Mouse (Mus musculus) midbrain, embryonic 14.5 days (tissue): ENCODE measurements at regions not wholly inside any gene's neighbourhood (a gene's known extent, or its start where the extent isn't known, plus 50 kb on each side); places are given as distances from the start of the nearest gene placed in this dataset.

Source experiments
- ATAC-seq: fragments of 200-750 bp; cut with Nextera tagmentation; 2 replicates; pipeline ENCODE4 v1.8.0; 2017; ENCODE audit warnings: moderate number of reproducible peaks, moderate library complexity; ENCODE audit not compliant: low FRiP score, low TSS enrichment
- DNase-seq: peaks from one replicate; pipeline ENCODE4 v3.0.0-alpha.2; 2015
- H3K27ac ChIP-seq: fragments of 300-500 bp; sonication (generic); replicated peaks from 2 replicates; pipeline ENCODE4 v1.5.1; 2014; ENCODE audit warnings: mild to moderate bottlenecking, low read depth, low read length, moderate library complexity
- H3K27me3 ChIP-seq: fragments of 300-500 bp; sonication (generic); 2 replicates; pipeline ENCODE4 v1.6.1; 2014; ENCODE audit warnings: low read length, control low read depth, mixed read lengths; ENCODE audit not compliant: control insufficient read depth, insufficient read depth
- H3K36me3 ChIP-seq: fragments of 300-500 bp; sonication (generic); 2 replicates; pipeline ENCODE4 v1.6.1; 2014; ENCODE audit warnings: low read length, control low read depth; ENCODE audit not compliant: control insufficient read depth, insufficient read depth
- H3K4me1 ChIP-seq: fragments of 300-500 bp; sonication (generic); 2 replicates; pipeline ENCODE4 v1.6.1; 2014; ENCODE audit warnings: mild to moderate bottlenecking, antibody characterized with exemption, low read length, control low read depth; ENCODE audit not compliant: control insufficient read depth, insufficient read depth
- H3K4me2 ChIP-seq: fragments of 300-500 bp; sonication (generic); 2 replicates; pipeline ENCODE4 v1.6.1; 2014; ENCODE audit warnings: mild to moderate bottlenecking, low read length, moderate library complexity
- H3K4me3 ChIP-seq: fragments of 300-500 bp; sonication (generic); replicated peaks from 2 replicates; pipeline ENCODE4 v1.5.1; 2014; ENCODE audit warnings: low read depth, low read length
- H3K9ac ChIP-seq: fragments of 300-500 bp; sonication (generic); replicated peaks from 2 replicates; pipeline ENCODE4 v1.6.1; 2014; ENCODE audit warnings: mild to moderate bottlenecking, low read length, moderate library complexity
- H3K9me3 ChIP-seq: fragments of 300-500 bp; sonication (generic); 2 replicates; pipeline ENCODE4 v1.6.1; 2016; ENCODE audit warnings: low read length, control low read depth, mixed read lengths; ENCODE audit not compliant: control insufficient read depth
- WGBS: fragments of 180-500 bp; shearing (Covaris S2); extraction: QIAGEN DNeasy Blood & Tissue Kit; methylation state at CpG from one replicate; pipeline ENCODE4 v1.1.7; 2014; 5-methylcytosine and 5-hydroxymethylcytosine counted together

DNA sequence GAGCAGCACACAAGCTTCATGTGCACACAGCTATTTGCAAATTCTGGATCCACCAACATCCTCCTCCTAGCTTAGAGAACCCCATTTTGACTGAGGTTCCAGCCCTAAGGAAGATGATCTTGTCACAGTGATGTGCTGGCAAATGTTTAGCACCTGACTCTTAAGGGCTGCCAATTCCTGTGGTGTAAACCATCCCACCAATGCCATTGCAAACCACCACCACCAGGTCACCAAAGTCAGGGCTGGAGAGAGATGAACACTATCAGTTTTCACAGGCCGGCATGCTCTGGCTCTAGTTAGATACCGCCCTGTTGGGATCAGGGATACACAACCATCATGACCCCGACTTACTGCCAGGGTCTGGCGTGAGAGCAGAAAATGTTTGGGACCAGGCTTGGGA is 125.9 kb downstream of the Slc38a6 start:
- no peak overlapping the region for H3K4me3 ChIP-seq
- no peaks in the 10 kb centered on the region for H3K9me3 ChIP-seq
- no peaks in the 10 kb centered on the region for H3K27me3 ChIP-seq
- no peak overlapping the region for H3K27ac ChIP-seq
- no peak overlapping the region for H3K9ac ChIP-seq
- H3K36me3 ChIP-seq = no peaks in the 10 kb centered on the region
- no peak for DNase-seq
- WGBS = 95% methylated on average over 4 of the region's 4 CpGs
- H3K4me1 ChIP-seq = no peaks in the 10 kb centered on the region
- no peak overlapping the region for H3K4me2 ChIP-seq
- no peak for ATAC-seq

- 81% methylated on average over 7 of the region's 7 CpGs for WGBS
- H3K27me3 ChIP-seq = no peaks in the 10 kb centered on the region
- no peaks in the 10 kb centered on the region for H3K9me3 ChIP-seq
- H3K36me3 ChIP-seq = no peaks in the 10 kb centered on the region
- no peak overlapping the region for H3K27ac ChIP-seq
- H3K4me2 ChIP-seq = no peak overlapping the region
- H3K4me3 ChIP-seq = no peak overlapping the region
- no peaks in the 10 kb centered on the region for H3K4me1 ChIP-seq
- DNase-seq = peak; percentile 46
- no peak for ATAC-seq
- no peak overlapping the region for H3K9ac ChIP-seq
These were observed 124.3 kb downstream of the Slc38a6 start for GRCm38 (mm10) chr12:73410924-73411323.

GRCm38 (mm10) chr12:73409481-73410085 is 123.0 kb downstream of the Slc38a6 start:
- no peaks in the 10 kb centered on the region for H3K27me3 ChIP-seq
- H3K27ac ChIP-seq = no peak overlapping the region
- H3K4me1 ChIP-seq = no peaks in the 10 kb centered on the region
- DNase-seq = no peak
- no peaks in the 10 kb centered on the region for H3K36me3 ChIP-seq
- H3K4me2 ChIP-seq = no peak overlapping the region
- no peaks in the 10 kb centered on the region for H3K9me3 ChIP-seq
- H3K4me3 ChIP-seq = no peak overlapping the region
- 84% methylated on average over 4 of the region's 4 CpGs for WGBS
- no peak for ATAC-seq
- no peak overlapping the region for H3K9ac ChIP-seq

DNA sequence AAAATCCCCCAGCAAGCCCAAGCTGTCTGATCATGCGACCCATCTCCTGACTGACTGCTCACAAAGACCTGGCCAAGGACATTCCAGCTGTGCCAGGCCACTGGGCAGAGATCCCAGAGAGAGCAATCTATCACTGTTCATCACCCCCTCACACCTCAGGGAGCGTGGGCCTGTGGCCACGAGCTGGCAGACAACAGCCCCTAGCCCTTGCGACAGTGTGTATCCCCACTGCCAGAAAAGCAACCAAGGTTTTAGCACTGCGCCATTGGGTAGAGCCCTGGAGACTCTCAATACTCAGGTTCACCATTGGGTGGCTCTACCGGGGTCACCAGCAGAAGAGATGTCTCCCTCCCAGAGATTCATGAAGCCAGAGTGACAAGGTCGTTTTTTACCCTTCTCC is 122.0 kb downstream of the Slc38a6 start:
- Histone ChIP-seq H3K9ac (no peak overlapping the region), H3K27me3 (no peaks in the 10 kb centered on the region), H3K4me2 (no peak overlapping the region), H3K4me1 (no peaks in the 10 kb centered on the region), H3K27ac (no peak overlapping the region), H3K4me3 (no peak overlapping the region), H3K9me3 (no peaks in the 10 kb centered on the region), H3K36me3 (no peaks in the 10 kb centered on the region)
- ATAC-seq (no peak), DNase-seq (no peak)
- 88% methylated on average over 7 of the region's 7 CpGs for WGBS

DNA sequence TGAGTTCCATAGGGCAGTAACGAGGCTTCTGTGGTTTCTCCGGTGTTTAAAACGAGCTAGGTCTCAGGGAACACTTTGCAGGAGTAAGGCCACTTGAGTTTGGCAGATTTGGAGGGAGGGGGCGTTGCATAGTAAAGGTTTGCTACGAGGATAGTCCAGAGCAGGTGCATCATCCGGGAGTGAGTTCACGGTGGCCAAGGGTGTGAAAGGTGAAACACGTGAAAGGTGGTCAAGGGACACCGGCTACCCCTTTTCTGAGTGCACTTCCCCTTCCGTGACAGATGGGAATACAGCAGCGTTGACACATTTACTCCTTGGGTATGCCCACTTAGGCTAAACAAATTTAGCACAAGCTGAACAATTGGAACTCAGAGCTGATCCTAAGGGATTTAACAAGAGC is 121.6 kb downstream of the Slc38a6 start:
- no peak for ATAC-seq

DNA sequence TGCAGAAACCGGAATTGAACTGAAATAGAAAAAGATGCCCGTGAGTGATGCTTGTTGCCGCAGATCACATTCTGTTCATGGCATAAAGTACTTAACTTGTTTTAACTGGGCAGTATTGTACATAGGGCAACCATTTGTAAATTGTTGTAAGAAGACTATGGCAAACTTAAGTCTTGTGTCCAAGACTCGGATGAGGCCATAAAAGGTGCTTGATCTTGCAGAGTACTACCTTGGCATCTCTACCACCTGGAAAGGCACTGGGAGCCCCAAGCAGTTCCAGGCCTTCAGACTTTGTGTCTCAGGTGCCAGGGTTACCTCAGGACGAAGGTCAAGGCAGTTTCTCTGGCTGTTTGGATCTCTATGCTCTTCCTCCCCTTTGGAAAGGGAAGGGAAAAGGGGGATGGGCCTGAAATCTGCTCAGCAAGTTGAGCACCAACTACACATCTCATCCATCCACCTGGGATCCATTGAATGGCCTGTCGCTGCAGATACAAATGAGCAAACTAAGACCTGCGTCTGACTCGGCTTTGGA is 120.0 kb downstream of the Slc38a6 start:
- H3K4me2 ChIP-seq = no peak overlapping the region
- no peak overlapping the region for H3K4me3 ChIP-seq
- no peaks in the 10 kb centered on the region for H3K9me3 ChIP-seq
- no peaks in the 10 kb centered on the region for H3K36me3 ChIP-seq
- no peak for DNase-seq
- H3K4me1 ChIP-seq = no peaks in the 10 kb centered on the region
- H3K9ac ChIP-seq = no peak overlapping the region
- no peak overlapping the region for H3K27ac ChIP-seq
- no peak for ATAC-seq
- 90% methylated on average over 8 of the region's 8 CpGs for WGBS
- no peaks in the 10 kb centered on the region for H3K27me3 ChIP-seq

More for the DNA sequence above, 121.6 kb downstream of the Slc38a6 start:
- no peak overlapping the region for H3K4me2 ChIP-seq
- DNase-seq = no peak
- H3K4me1 ChIP-seq = no peaks in the 10 kb centered on the region
- no peak overlapping the region for H3K4me3 ChIP-seq
- 91% methylated on average over 11 of the region's 11 CpGs for WGBS
- no peak overlapping the region for H3K9ac ChIP-seq
- no peak overlapping the region for H3K27ac ChIP-seq
- H3K36me3 ChIP-seq = no peaks in the 10 kb centered on the region
- no peaks in the 10 kb centered on the region for H3K27me3 ChIP-seq
- no peaks in the 10 kb centered on the region for H3K9me3 ChIP-seq

DNA sequence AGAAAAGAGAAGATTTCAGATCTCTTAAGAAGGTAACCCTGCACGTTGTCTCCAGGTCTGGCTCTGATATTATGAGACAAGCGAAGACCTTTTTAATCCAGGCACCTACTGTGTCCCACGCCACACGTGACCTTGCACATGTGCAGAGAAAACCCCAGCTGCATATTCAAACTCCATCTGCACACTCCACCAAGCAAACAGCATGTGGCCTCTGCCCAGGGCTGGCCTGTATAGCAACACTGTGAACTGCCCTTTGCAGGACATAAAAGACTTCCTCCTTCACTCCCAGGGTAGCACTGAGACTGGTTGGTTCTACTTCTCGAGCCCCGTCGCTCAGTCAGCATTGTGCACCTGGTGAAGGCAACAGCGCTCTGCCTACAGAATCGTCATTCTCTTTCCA is 119.0 kb downstream of the Slc38a6 start:
- DNase-seq (no peak), ATAC-seq (no peak)
- 66% methylated on average over 9 of the region's 9 CpGs for WGBS

GRCm38 (mm10) chr12:73405106-73405505 is 118.5 kb downstream of the Slc38a6 start:
- Histone ChIP-seq H3K4me2 (no peak overlapping the region), H3K9ac (no peak overlapping the region), H3K4me1 (no peaks in the 10 kb centered on the region), H3K4me3 (no peak overlapping the region), H3K27me3 (no peaks in the 10 kb centered on the region), H3K9me3 (no peaks in the 10 kb centered on the region), H3K36me3 (no peaks in the 10 kb centered on the region), H3K27ac (no peak overlapping the region)
- DNase-seq (no peak), ATAC-seq (no peak)
- WGBS = 90% methylated on average over 8 of the region's 8 CpGs

More for the DNA sequence above, 119.0 kb downstream of the Slc38a6 start:
- Histone ChIP-seq H3K9ac (no peak overlapping the region), H3K36me3 (no peaks in the 10 kb centered on the region), H3K9me3 (no peaks in the 10 kb centered on the region), H3K4me1 (no peaks in the 10 kb centered on the region), H3K4me2 (no peak overlapping the region), H3K27ac (no peak overlapping the region), H3K27me3 (no peaks in the 10 kb centered on the region), H3K4me3 (no peak overlapping the region)

- Histone ChIP-seq H3K4me3 (no peak overlapping the region), H3K36me3 (no peaks in the 10 kb centered on the region), H3K27me3 (no peaks in the 10 kb centered on the region), H3K9ac (no peak overlapping the region), H3K9me3 (no peaks in the 10 kb centered on the region), H3K4me2 (no peak overlapping the region), H3K4me1 (no peaks in the 10 kb centered on the region), H3K27ac (no peak overlapping the region)
- no peak for ATAC-seq
- no peak for DNase-seq
- WGBS = 71% methylated on average over 13 of the region's 13 CpGs
These were observed 117.4 kb downstream of the Slc38a6 start for GRCm38 (mm10) chr12:73403906-73404474.
